Mouse (Mus musculus) liver, embryonic 12.5 days (tissue): ENCODE measurements around the gene Ankmy2. TPM values are rescaled to one million over a fixed set of nuclear protein-coding genes. Genes with fewer than 3 reads are reported as not detected.
"Not testable (repeated sequence)": the region's sequence is repeated elsewhere in the genome, so short reads cannot be mapped to it uniquely, and the experiment has no call there.

Experiments used
- ATAC-seq: fragments of 200-750 bp; cut with Nextera tagmentation; 2 replicates; pipeline ENCODE4 v1.8.0; 2017; ENCODE audit warnings: moderate number of reproducible peaks, mild to moderate bottlenecking, moderate library complexity
- H3K27ac ChIP-seq: fragments of 300-500 bp; sonication (generic); 2 replicates; pipeline ENCODE4 v1.5.1; 2016; ENCODE audit warnings: mild to moderate bottlenecking
- H3K27me3 ChIP-seq: fragments of 300-500 bp; sonication (generic); replicated peaks from 2 replicates; pipeline ENCODE4 v1.6.1; 2016; ENCODE audit warnings: mild to moderate bottlenecking, moderate library complexity
- H3K36me3 ChIP-seq: fragments of 300-500 bp; sonication (generic); 2 replicates; pipeline ENCODE4 v1.6.1; 2016; ENCODE audit warnings: mild to moderate bottlenecking, moderate library complexity
- H3K4me1 ChIP-seq: fragments of 300-500 bp; sonication (generic); 2 replicates; pipeline ENCODE4 v1.6.1; 2016
- H3K4me2 ChIP-seq: fragments of 300-500 bp; sonication (generic); 2 replicates; pipeline ENCODE4 v1.6.1; 2016; ENCODE audit warnings: mild to moderate bottlenecking, moderate library complexity
- H3K4me3 ChIP-seq: fragments of 300-500 bp; sonication (generic); 2 replicates; pipeline ENCODE4 v1.5.1; 2016; ENCODE audit warnings: mild to moderate bottlenecking, moderate library complexity
- H3K9ac ChIP-seq: fragments of 300-500 bp; sonication (generic); 2 replicates; pipeline ENCODE4 v1.6.1; 2016; ENCODE audit warnings: mild to moderate bottlenecking, moderate library complexity
- H3K9me3 ChIP-seq: fragments of 300-500 bp; sonication (generic); replicated peaks from 2 replicates; pipeline ENCODE4 v1.6.1; 2016; ENCODE audit warnings: mild to moderate bottlenecking, moderate library complexity
- WGBS: fragments of 180-500 bp; shearing (Covaris S2); methylation state at CpG from one replicate; pipeline ENCODE4 v1.1.7; 2016; ENCODE audit not compliant: insufficient replicate concordance; 5-methylcytosine and 5-hydroxymethylcytosine counted together
- polyA plus RNA-seq: library from polyadenylated mRNA; unstranded; fragments of >200 nt; fragmentation: Nextera tagmentation; extraction: Ambion mirVana; gene quantifications from 2 replicates; pipeline ENCODE4 v1.2.1, GENCODE M21; 2016

Ankmy2 gene
- polyA plus RNA-seq, 1 experiment from 2014 or later = 12.7 TPM

- H3K27me3 ChIP-seq = no peaks in the 10 kb centered on the region
- peak within 1 kb of the TSS; percentile 85 for H3K27ac ChIP-seq
- peak within 1 kb of the TSS; percentile 74 for H3K4me3 ChIP-seq
- H3K4me1 ChIP-seq = peaks cover 36% of the 10 kb centered on the region
- 0 out of 2 replicates have a peak, but pooled peaks cover 3% of the 10 kb centered on the region for H3K36me3 ChIP-seq
- H3K9ac ChIP-seq = peak within 1 kb of the TSS; percentile 83
- H3K4me2 ChIP-seq = peak within 1 kb of the TSS; percentile 89
- peak; percentile 26 for ATAC-seq
- no peaks in the 10 kb centered on the region for H3K9me3 ChIP-seq
- 2% methylated on average over 26 of the region's 26 CpGs for WGBS
Observed at GRCm38 (mm10) chr12:36157638-36158308, 859 bp downstream of the Ankmy2 start, which contains the start of gene Bzw2. Bzw2 (minus strand) TSS chr12:36158080.

DNA sequence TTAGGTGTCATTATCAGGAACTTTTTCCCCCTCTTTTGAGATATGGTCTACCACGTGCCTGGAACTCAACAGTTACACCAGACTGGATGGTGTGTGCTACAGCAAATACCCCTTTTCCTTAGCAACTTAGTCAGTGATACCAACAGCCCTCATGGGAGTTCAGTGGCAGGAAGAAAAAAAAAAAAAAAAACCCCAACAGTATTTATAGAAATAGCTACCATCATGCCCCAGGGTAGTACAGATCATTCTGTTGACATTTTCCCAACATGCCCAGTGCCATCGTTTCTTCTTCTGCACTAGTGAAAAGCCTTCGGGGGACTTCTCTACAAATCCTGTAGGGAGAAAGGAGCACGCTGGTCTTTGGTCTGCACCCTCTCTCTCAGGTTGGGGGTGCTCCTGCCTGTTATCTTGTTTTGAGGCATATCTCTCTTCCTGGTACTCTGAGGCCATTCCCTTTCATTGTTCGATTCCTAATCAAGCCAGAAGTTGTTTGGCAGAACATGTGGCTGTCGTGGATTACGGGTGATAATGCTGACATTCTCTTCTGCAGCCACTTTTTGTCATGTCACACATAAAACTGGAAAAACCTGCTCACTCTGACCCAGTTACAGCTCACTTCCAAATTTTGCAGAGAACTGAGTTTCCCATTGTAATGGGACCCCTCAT lies 7.3 kb downstream of the Ankmy2 start:
- Histone ChIP-seq H3K27me3 (no peaks in the 10 kb centered on the region), H3K9me3 (no peaks in the 10 kb centered on the region), H3K27ac (0 out of 2 replicates have a peak overlapping the region, but pooled peaks have one; percentile 25), H3K4me2 (peak overlapping the region; percentile 31), H3K36me3 (peaks cover 17% of the 10 kb centered on the region; the same call in 1 of the 2 replicates), H3K4me1 (peaks cover 28% of the 10 kb centered on the region), H3K9ac (no peak overlapping the region), H3K4me3 (no peak overlapping the region)
- peak; percentile 65 for ATAC-seq
- 23% methylated on average over 7 of the region's 7 CpGs for WGBS

DNA sequence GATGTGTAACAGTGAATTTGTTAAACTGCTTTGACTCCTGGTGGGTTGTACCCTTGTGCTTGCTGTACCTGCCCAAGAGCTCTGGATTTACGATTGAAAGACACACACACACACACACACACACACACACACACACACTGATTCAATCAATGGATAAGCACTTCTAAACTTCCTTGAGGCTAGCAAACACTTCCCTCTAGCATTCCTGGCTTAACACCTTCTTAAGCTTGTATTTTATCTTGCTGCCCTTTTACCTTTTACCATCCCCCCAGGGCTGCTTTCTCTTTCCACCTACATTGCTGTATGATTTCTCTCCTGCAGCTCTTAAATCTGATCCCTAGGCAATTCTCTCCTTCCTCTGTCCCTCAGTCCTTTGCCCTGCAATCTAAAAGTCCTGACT lies 8.4 kb downstream of the Ankmy2 start:
- H3K27ac ChIP-seq = no peak overlapping the region

DNA sequence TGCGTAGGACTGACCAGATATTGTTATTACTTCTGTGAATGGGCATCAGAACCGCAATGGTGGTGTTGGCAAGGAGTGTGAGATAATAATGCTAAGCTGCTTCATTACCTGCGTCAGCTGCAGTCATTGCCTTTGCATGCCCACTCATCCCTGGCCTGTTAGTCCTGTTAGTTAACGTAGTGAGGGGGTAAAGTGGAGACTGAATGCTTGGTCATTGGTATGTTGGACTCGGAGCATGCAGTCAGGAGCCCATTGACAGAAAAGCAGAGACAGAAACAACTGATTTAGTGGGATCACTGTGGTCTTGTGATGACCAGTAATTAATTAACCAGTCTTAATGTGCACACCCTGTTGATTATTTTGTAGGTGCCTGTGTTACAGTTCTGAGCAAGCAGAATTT lies 20.3 kb downstream of the Ankmy2 start:
- H3K36me3 ChIP-seq = peaks cover 55% of the 10 kb centered on the region
- H3K9ac ChIP-seq = no peak overlapping the region
- whole genome bisulfite sequencing = 80% methylated on average over 5 of the region's 5 CpGs

More for the DNA sequence above, 8.4 kb downstream of the Ankmy2 start:
- H3K36me3 ChIP-seq = peaks cover 17% of the 10 kb centered on the region
- peaks cover 28% of the 10 kb centered on the region for H3K4me1 ChIP-seq
- no peak overlapping the region for H3K4me3 ChIP-seq
- H3K27me3 ChIP-seq = no peaks in the 10 kb centered on the region
- ATAC-seq = no peak
- H3K4me2 ChIP-seq = no peak overlapping the region
- no peak overlapping the region for H3K9ac ChIP-seq
- H3K9me3 ChIP-seq = no peaks in the 10 kb centered on the region
- WGBS = 56% methylated on average over 1 of the region's 1 CpGs

GRCm38 (mm10) chr12:36182570-36182969 lies 25.7 kb downstream of the Ankmy2 start:
- WGBS = 78% methylated on average over 6 of the region's 6 CpGs
- H3K27me3 ChIP-seq = no peaks in the 10 kb centered on the region
- H3K4me1 ChIP-seq = no peaks in the 10 kb centered on the region
- no peak for ATAC-seq
- no peak overlapping the region for H3K9ac ChIP-seq
- no peak overlapping the region for H3K4me2 ChIP-seq
- H3K4me3 ChIP-seq = no peak overlapping the region
- H3K27ac ChIP-seq = no peak overlapping the region
- no peaks in the 10 kb centered on the region for H3K9me3 ChIP-seq
- H3K36me3 ChIP-seq = peaks cover 54% of the 10 kb centered on the region

More for the DNA sequence above, 20.3 kb downstream of the Ankmy2 start:
- Histone ChIP-seq H3K27me3 (no peaks in the 10 kb centered on the region), H3K4me1 (no peaks in the 10 kb centered on the region), H3K9me3 (no peaks in the 10 kb centered on the region), H3K4me2 (no peak overlapping the region), H3K4me3 (no peak overlapping the region), H3K27ac (no peak overlapping the region)
- ATAC-seq = no peak

- no peak overlapping the region for H3K4me3 ChIP-seq
- H3K9me3 ChIP-seq = no peaks in the 10 kb centered on the region
- ATAC-seq = peak; percentile 40; the same call in 1 of the 2 replicates
- WGBS = 61% methylated on average over 6 of the region's 6 CpGs
- no peak overlapping the region for H3K4me2 ChIP-seq
- H3K27ac ChIP-seq = no peak overlapping the region
- H3K27me3 ChIP-seq = no peaks in the 10 kb centered on the region
- H3K4me1 ChIP-seq = no peaks in the 10 kb centered on the region
- H3K36me3 ChIP-seq = peaks cover 73% of the 10 kb centered on the region
- no peak overlapping the region for H3K9ac ChIP-seq
Observed at GRCm38 (mm10) chr12:36187081-36187480, 30.2 kb downstream of the Ankmy2 start.

GRCm38 (mm10) chr12:36189610-36190009 lies 32.7 kb downstream of the Ankmy2 start:
- no peak overlapping the region for H3K27ac ChIP-seq
- 82% methylated on average over 3 of the region's 3 CpGs for WGBS
- H3K36me3 ChIP-seq = peaks cover 63% of the 10 kb centered on the region
- ATAC-seq = no peak
- no peak overlapping the region for H3K9ac ChIP-seq
- no peaks in the 10 kb centered on the region for H3K4me1 ChIP-seq
- no peaks in the 10 kb centered on the region for H3K27me3 ChIP-seq
- no peaks in the 10 kb centered on the region for H3K9me3 ChIP-seq
- no peak overlapping the region for H3K4me2 ChIP-seq
- H3K4me3 ChIP-seq = no peak overlapping the region

GRCm38 (mm10) chr12:36190343-36190742 lies 33.4 kb downstream of the Ankmy2 start:
- ATAC-seq = no peak
- H3K4me2 ChIP-seq = no peak overlapping the region
- no peaks in the 10 kb centered on the region for H3K27me3 ChIP-seq
- peaks cover 70% of the 10 kb centered on the region for H3K36me3 ChIP-seq
- no peak overlapping the region for H3K4me3 ChIP-seq
- no peaks in the 10 kb centered on the region for H3K9me3 ChIP-seq
- H3K4me1 ChIP-seq = no peaks in the 10 kb centered on the region
- H3K27ac ChIP-seq = no peak overlapping the region
- H3K9ac ChIP-seq = no peak overlapping the region
- WGBS = 80% methylated on average over 5 of the region's 5 CpGs

DNA sequence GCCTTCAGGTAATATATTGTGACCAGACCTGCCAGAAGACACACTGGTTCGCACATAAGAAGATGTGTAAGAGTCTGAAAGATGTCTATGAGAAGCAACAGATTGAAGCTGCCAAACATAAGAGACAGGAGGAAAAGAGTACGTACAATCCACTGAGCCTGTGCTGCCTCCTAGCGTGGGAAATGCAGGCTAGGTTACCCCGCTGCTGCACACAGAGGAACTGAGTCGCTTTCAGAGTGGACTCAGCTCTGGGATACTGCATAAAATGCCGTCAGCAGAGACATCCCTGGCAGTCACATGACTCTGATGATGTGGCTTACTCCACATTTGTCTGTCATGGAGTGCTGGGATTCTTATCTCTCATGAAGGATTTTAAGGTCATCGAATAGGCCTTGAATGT lies 38.1 kb downstream of the Ankmy2 start:
- Histone ChIP-seq H3K27ac (no peak overlapping the region), H3K9me3 (no peaks in the 10 kb centered on the region; the same call in 1 of the 2 replicates), H3K36me3 (peaks cover 69% of the 10 kb centered on the region), H3K4me1 (no peaks in the 10 kb centered on the region), H3K9ac (no peak overlapping the region), H3K4me2 (no peak overlapping the region), H3K27me3 (no peaks in the 10 kb centered on the region), H3K4me3 (no peak overlapping the region)
- WGBS = 78% methylated on average over 7 of the region's 7 CpGs
- ATAC-seq = no peak

GRCm38 (mm10) chr12:36205579-36206119 lies 48.7 kb downstream of the Ankmy2 start:
- H3K36me3 ChIP-seq, H3K4me1 ChIP-seq, H3K27me3 ChIP-seq, H3K9ac ChIP-seq, H3K4me2 ChIP-seq, H3K27ac ChIP-seq, H3K4me3 ChIP-seq, H3K9me3 ChIP-seq, ATAC-seq: not testable (repeated sequence)
- WGBS = 40% methylated on average over 5 of the region's 5 CpGs

DNA sequence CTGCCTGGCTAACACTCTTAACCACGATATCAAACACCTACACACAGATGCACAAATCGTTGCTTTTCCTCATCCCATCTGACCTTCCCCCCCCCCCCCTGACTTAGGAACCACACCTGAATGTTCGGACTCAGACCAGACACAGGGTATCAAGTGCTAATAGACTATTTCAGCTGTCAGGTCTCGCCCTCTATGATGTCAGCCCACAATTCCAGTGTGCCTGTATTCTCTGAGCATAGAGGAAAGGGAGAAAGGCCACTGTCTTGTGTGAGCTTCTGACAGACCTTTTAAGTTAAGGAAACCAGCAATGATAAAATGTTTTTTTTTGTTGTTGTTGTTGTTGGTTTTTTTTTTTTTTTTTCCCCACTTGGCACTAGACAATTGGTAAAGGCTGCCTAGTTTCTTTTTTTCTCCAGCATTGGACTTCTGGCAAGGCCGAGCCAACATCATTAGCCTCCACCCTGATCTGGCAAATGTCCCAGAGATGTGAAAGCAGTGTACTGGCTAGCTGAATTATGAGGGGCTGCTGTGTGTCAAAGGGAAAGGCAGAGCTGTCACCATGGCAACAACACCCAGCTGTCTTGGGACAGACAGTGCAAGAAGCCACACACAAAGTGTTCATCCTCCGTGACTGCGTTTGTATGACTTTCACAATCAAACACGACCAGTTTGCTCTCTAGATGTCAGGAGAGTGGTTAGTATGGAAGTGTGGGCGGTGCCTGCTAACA lies 50.3 kb downstream of the Ankmy2 start:
- Histone ChIP-seq H3K4me2 (no peak overlapping the region), H3K4me3 (no peak overlapping the region), H3K36me3 (no peaks in the 10 kb centered on the region), H3K9me3 (no peaks in the 10 kb centered on the region), H3K9ac (no peak overlapping the region), H3K4me1 (no peaks in the 10 kb centered on the region), H3K27ac (no peak overlapping the region), H3K27me3 (no peaks in the 10 kb centered on the region)
- 61% methylated on average over 9 of the region's 9 CpGs for WGBS
- ATAC-seq = no peak

- no peaks in the 10 kb centered on the region for H3K36me3 ChIP-seq
- no peak overlapping the region for H3K9ac ChIP-seq
- no peak overlapping the region for H3K27ac ChIP-seq
- no peaks in the 10 kb centered on the region for H3K4me1 ChIP-seq
- H3K4me3 ChIP-seq = no peak overlapping the region
- ATAC-seq = no peak
- no peaks in the 10 kb centered on the region for H3K9me3 ChIP-seq
- H3K27me3 ChIP-seq = no peaks in the 10 kb centered on the region
- H3K4me2 ChIP-seq = peak overlapping the region; percentile 12; the same call in 1 of the 2 replicates
- WGBS = 73% methylated on average over 7 of the region's 7 CpGs
Observed at GRCm38 (mm10) chr12:36207800-36208148, 50.9 kb downstream of the Ankmy2 start.
